Mouse (Mus musculus) kidney, embryonic 15.5 days (tissue): Measurements from ENCODE around the gene Kank4. TPM values are rescaled to one million over a fixed set of nuclear protein-coding genes. Genes with fewer than 3 reads are reported as not detected.
A peak's percentile ranks its signal among the peaks of the same experiment; 100 is the strongest.
"Not testable (repeated sequence)": the region's sequence is repeated elsewhere in the genome, so short reads cannot be mapped to it uniquely, and the experiment has no call there.

Experiments
- ATAC-seq: fragments of 200-750 bp; cut with Nextera tagmentation; replicated peaks from 2 replicates; pipeline ENCODE4 v1.8.0; 2017; ENCODE audit warnings: moderate TSS enrichment; ENCODE audit not compliant: low FRiP score
- H3K27ac ChIP-seq: fragments of 300-500 bp; sonication (generic); 2 replicates; pipeline ENCODE4 v1.5.1; 2015; ENCODE audit warnings: mild to moderate bottlenecking, inconsistent platforms
- H3K27me3 ChIP-seq: fragments of 300-500 bp; sonication (generic); 2 replicates; pipeline ENCODE4 v1.6.1; 2015; ENCODE audit warnings: inconsistent platforms
- H3K36me3 ChIP-seq: fragments of 300-500 bp; sonication (generic); 2 replicates; pipeline ENCODE4 v1.6.1; 2015; ENCODE audit warnings: inconsistent platforms
- H3K4me1 ChIP-seq: fragments of 300-500 bp; sonication (generic); 2 replicates; pipeline ENCODE4 v1.6.1; 2015; ENCODE audit warnings: inconsistent platforms
- H3K4me2 ChIP-seq: fragments of 300-500 bp; sonication (generic); 2 replicates; pipeline ENCODE4 v1.6.1; 2015; ENCODE audit warnings: moderate library complexity, mild to moderate bottlenecking, inconsistent platforms
- H3K4me3 ChIP-seq: fragments of 300-500 bp; sonication (generic); replicated peaks from 2 replicates; pipeline ENCODE4 v1.5.1; 2015; ENCODE audit warnings: mild to moderate bottlenecking, inconsistent platforms
- H3K9ac ChIP-seq: fragments of 300-500 bp; sonication (generic); 2 replicates; pipeline ENCODE4 v1.6.1; 2015; ENCODE audit warnings: mild to moderate bottlenecking, inconsistent platforms
- H3K9me3 ChIP-seq: fragments of 300-500 bp; sonication (generic); replicated peaks from 2 replicates; pipeline ENCODE4 v1.6.1; 2016; ENCODE audit warnings: inconsistent platforms
- WGBS: fragments of 180-500 bp; shearing (Covaris S2); methylation state at CpG from one replicate; pipeline ENCODE4 v1.1.7; 2015; ENCODE audit warnings: mixed read lengths; 5-methylcytosine and 5-hydroxymethylcytosine counted together
- polyA plus RNA-seq: library from polyadenylated mRNA; unstranded; fragments of >200 nt; fragmentation: Nextera tagmentation; extraction: Ambion mirVana; gene quantifications from 2 replicates; pipeline ENCODE4 v1.2.1, GENCODE M21; 2015

Kank4 gene
- polyA plus RNA-seq, 1 experiment from 2014 or later = 2.0 TPM

- H3K9ac ChIP-seq = no peak overlapping the region
- H3K4me3 ChIP-seq = no peak overlapping the region
- H3K27ac ChIP-seq = no peak overlapping the region
- no peak overlapping the region for H3K4me2 ChIP-seq
- 42% methylated on average over 8 of the region's 8 CpGs for WGBS
- no peaks in the 10 kb centered on the region for H3K9me3 ChIP-seq
- H3K4me1 ChIP-seq = 0 out of 2 replicates have a peak, but pooled peaks cover 8% of the 10 kb centered on the region
- H3K27me3 ChIP-seq = no peaks in the 10 kb centered on the region
- H3K36me3 ChIP-seq = no peaks in the 10 kb centered on the region
- peak; percentile 67; the same call in 1 of the 2 replicates for ATAC-seq
These were observed 28.4 kb upstream of the Kank4 start for GRCm38 (mm10) chr4:98845687-98846125.

GRCm38 (mm10) chr4:98845201-98845600 lies 27.9 kb upstream of the Kank4 start:
- H3K4me1 ChIP-seq = 0 out of 2 replicates have a peak, but pooled peaks cover 8% of the 10 kb centered on the region
- H3K9ac ChIP-seq = no peak overlapping the region
- no peak overlapping the region for H3K4me2 ChIP-seq
- H3K36me3 ChIP-seq = no peaks in the 10 kb centered on the region
- WGBS = 93% methylated on average over 4 of the region's 4 CpGs
- H3K27ac ChIP-seq = no peak overlapping the region
- H3K4me3 ChIP-seq = no peak overlapping the region
- H3K9me3 ChIP-seq = no peaks in the 10 kb centered on the region
- H3K27me3 ChIP-seq = no peaks in the 10 kb centered on the region
- ATAC-seq = no peak

DNA sequence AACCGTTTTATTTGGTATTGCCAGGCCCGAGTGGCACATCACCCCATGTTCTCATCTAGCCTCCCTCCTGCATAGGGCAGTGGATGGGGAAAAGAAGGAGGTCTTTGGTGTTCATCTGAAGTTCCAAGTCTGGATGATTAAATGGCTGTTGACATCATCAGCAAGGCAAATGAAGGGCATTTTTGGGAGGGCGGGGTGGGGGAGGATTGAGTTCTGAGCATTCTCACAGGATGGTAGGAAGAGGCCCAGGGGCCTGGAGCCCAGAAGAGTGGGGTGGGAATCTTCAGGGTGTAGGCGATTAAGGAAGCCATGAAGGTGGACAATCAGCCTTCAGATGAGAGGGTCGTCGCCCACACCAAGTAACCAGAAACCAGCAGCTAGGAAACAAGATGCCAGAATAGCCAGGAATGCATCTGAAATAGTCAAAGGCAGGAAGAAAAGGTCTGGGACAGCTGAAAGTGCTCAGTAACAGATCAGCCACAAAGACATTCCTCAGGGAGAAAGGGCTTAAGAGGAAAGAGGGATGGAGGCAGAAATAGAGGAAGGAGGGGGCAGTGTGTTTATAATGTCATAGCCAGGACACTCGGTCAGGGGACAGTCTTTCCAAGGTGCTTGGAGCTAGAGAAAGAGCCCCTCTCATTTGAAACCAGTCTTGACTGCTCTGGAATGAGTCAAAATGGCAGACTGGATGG lies 26.7 kb upstream of the Kank4 start:
- 64% methylated on average over 7 of the region's 7 CpGs for WGBS
- no peaks in the 10 kb centered on the region for H3K9me3 ChIP-seq
- H3K27ac ChIP-seq = no peak overlapping the region
- no peak for ATAC-seq
- no peaks in the 10 kb centered on the region for H3K27me3 ChIP-seq
- 0 out of 2 replicates have a peak, but pooled peaks cover 8% of the 10 kb centered on the region for H3K4me1 ChIP-seq
- H3K4me3 ChIP-seq = no peak overlapping the region
- no peak overlapping the region for H3K4me2 ChIP-seq
- no peaks in the 10 kb centered on the region for H3K36me3 ChIP-seq
- H3K9ac ChIP-seq = no peak overlapping the region

DNA sequence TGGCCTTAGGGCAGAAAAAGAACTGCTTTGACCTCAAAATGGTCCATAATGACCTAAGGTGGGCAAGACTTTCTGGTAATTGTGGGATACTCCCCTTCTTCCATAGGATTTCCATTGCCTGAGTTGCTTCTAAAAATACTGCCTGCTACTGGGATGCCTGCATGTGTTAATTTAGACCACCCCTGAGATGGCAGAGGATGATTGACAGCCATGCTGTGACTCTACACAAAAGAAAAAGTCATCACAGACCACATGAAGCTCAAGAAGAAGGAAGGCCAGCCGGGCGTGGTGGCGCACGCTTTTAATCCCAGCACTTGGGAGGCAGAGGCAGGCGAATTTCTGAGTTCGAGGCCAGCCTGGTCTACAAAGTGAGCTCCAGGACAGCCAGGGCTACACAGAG lies 23.9 kb upstream of the Kank4 start:
- H3K36me3 ChIP-seq, ATAC-seq, H3K4me3 ChIP-seq, H3K4me2 ChIP-seq, H3K27me3 ChIP-seq, H3K9me3 ChIP-seq, H3K9ac ChIP-seq, H3K27ac ChIP-seq: not testable (repeated sequence)
- peaks cover 13% of the 10 kb centered on the region; the same call in 1 of the 2 replicates for H3K4me1 ChIP-seq
- 94% methylated on average over 6 of the region's 6 CpGs for WGBS

DNA sequence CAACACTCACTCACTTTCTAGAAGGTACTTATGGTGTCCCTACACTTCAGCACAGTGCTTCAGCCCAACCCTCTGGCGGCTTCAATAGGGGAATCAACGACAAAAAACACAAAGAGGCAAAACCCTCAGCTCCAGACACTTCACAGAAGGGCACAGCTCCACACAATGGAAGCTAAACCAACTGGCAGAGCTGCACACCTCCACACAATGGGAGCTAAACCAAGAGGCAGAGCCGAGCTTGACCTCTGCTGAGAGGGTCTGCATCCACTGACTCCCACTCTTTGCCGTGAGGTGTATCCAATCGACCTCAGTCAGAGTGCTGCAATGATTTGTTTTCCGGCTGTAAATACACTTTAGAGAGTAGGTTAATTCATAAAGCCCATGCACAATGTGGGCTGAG lies 23.2 kb upstream of the Kank4 start:
- 39% methylated on average over 6 of the region's 6 CpGs for WGBS
- H3K4me3 ChIP-seq = no peak overlapping the region
- no peak overlapping the region for H3K27ac ChIP-seq
- no peaks in the 10 kb centered on the region for H3K27me3 ChIP-seq
- H3K4me2 ChIP-seq = no peak overlapping the region
- H3K9me3 ChIP-seq = no peaks in the 10 kb centered on the region
- no peaks in the 10 kb centered on the region for H3K36me3 ChIP-seq
- no peak for ATAC-seq
- no peak overlapping the region for H3K9ac ChIP-seq
- peaks cover 7% of the 10 kb centered on the region; the same call in 1 of the 2 replicates for H3K4me1 ChIP-seq

DNA sequence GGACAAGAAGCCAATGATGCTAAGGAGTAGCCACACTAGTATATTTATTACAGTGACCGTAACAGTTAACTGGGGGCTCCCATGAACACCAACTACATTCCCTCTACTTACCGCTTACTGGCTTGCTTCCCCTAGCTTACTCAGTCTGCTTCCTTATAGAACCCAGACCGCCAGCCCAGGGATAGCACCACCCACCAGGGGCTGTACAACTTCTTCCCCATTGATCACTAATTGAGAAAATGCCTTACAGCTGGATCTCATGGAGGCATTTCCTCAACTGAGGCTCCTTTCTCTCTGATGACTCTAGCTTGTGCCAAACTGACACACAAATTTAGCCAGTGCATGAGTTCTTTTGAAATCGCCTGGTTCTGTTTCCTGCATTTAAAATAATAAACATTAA lies 21.6 kb upstream of the Kank4 start:
- H3K9me3 ChIP-seq = no peaks in the 10 kb centered on the region
- no peak overlapping the region for H3K4me2 ChIP-seq
- H3K4me3 ChIP-seq = no peak overlapping the region
- H3K27ac ChIP-seq = no peak overlapping the region
- H3K27me3 ChIP-seq = no peaks in the 10 kb centered on the region
- no peak overlapping the region for H3K9ac ChIP-seq
- H3K4me1 ChIP-seq = peaks cover 6% of the 10 kb centered on the region; the same call in 1 of the 2 replicates
- WGBS = 87% methylated on average over 4 of the region's 4 CpGs
- no peaks in the 10 kb centered on the region for H3K36me3 ChIP-seq
- ATAC-seq = no peak

- Histone ChIP-seq H3K9ac (no peak overlapping the region), H3K9me3 (no peaks in the 10 kb centered on the region), H3K4me1 (peaks cover 6% of the 10 kb centered on the region; the same call in 1 of the 2 replicates), H3K27ac (no peak overlapping the region), H3K36me3 (no peaks in the 10 kb centered on the region), H3K4me3 (no peak overlapping the region), H3K27me3 (no peaks in the 10 kb centered on the region), H3K4me2 (no peak overlapping the region)
- ATAC-seq = no peak
- 87% methylated on average over 16 of the region's 16 CpGs for WGBS
These were observed 20.6 kb upstream of the Kank4 start for GRCm38 (mm10) chr4:98837715-98838505.

- H3K4me1 ChIP-seq = peaks cover 10% of the 10 kb centered on the region; the same call in 1 of the 2 replicates
- WGBS = 35% methylated on average over 5 of the region's 5 CpGs
- no peaks in the 10 kb centered on the region for H3K9me3 ChIP-seq
- H3K27ac ChIP-seq = no peak overlapping the region
- H3K36me3 ChIP-seq = no peaks in the 10 kb centered on the region
- no peaks in the 10 kb centered on the region for H3K27me3 ChIP-seq
- no peak overlapping the region for H3K9ac ChIP-seq
- no peak overlapping the region for H3K4me3 ChIP-seq
- peak; percentile 62; the same call in 1 of the 2 replicates for ATAC-seq
- no peak overlapping the region for H3K4me2 ChIP-seq
These were observed 19.2 kb upstream of the Kank4 start for GRCm38 (mm10) chr4:98836519-98836918.

GRCm38 (mm10) chr4:98834782-98835181 lies 17.4 kb upstream of the Kank4 start:
- no peak for ATAC-seq
- Histone ChIP-seq H3K36me3 (no peaks in the 10 kb centered on the region), H3K4me1 (peaks cover 10% of the 10 kb centered on the region; the same call in 1 of the 2 replicates), H3K4me3 (no peak overlapping the region), H3K4me2 (no peak overlapping the region), H3K27me3 (no peaks in the 10 kb centered on the region), H3K27ac (no peak overlapping the region), H3K9ac (no peak overlapping the region), H3K9me3 (no peaks in the 10 kb centered on the region)
- 52% methylated on average over 4 of the region's 4 CpGs for WGBS

GRCm38 (mm10) chr4:98831726-98832125 lies 14.4 kb upstream of the Kank4 start:
- H3K4me1 ChIP-seq = peaks cover 10% of the 10 kb centered on the region; the same call in 1 of the 2 replicates
- no peak overlapping the region for H3K9ac ChIP-seq
- H3K27me3 ChIP-seq = no peaks in the 10 kb centered on the region
- no peaks in the 10 kb centered on the region for H3K36me3 ChIP-seq
- H3K9me3 ChIP-seq = no peaks in the 10 kb centered on the region
- H3K4me2 ChIP-seq = no peak overlapping the region
- H3K27ac ChIP-seq = no peak overlapping the region
- no peak for ATAC-seq
- WGBS = 67% methylated on average over 1 of the region's 1 CpGs
- H3K4me3 ChIP-seq = no peak overlapping the region

GRCm38 (mm10) chr4:98826701-98827100 lies 9.4 kb upstream of the Kank4 start:
- 27% methylated on average over 3 of the region's 3 CpGs for WGBS
- no peak overlapping the region for H3K4me2 ChIP-seq

DNA sequence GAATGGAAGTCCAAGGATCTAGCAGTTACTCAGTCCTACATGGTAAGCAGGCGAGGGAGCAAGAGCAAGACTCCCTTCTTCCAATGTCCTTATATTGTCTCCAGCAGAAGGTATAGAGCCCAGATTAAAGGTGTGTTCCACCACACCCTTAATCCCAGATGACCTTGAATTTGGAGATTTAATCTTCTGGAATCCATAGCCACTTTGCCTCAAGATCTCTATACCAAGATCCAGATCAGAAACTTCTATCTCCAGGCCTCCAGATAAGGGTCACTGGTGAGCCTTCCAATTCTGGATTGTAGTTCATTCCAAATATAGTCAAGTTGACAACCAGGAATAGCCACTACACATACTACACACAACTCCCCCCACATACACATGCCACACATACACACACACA lies 6.4 kb upstream of the Kank4 start, which contains the start of gene I0C0044D17Rik:
Gene I0C0044D17Rik, minus strand, starts transcription at position 101 of the 400 bp plus-strand sequence.
- H3K36me3 ChIP-seq, H3K27me3 ChIP-seq, H3K4me2 ChIP-seq, H3K9ac ChIP-seq, H3K4me3 ChIP-seq, H3K9me3 ChIP-seq, H3K27ac ChIP-seq, ATAC-seq: not testable (repeated sequence)
- peaks cover 13% of the 10 kb centered on the region; the same call in 1 of the 2 replicates for H3K4me1 ChIP-seq
- WGBS = 96% methylated on average over 1 of the region's 1 CpGs

More at GRCm38 (mm10) chr4:98826701-98827100, 9.4 kb upstream of the Kank4 start:
- Histone ChIP-seq H3K27ac (no peak overlapping the region), H3K9me3 (no peaks in the 10 kb centered on the region), H3K4me1 (peaks cover 7% of the 10 kb centered on the region; the same call in 1 of the 2 replicates), H3K4me3 (no peak overlapping the region), H3K27me3 (no peaks in the 10 kb centered on the region), H3K9ac (no peak overlapping the region), H3K36me3 (no peaks in the 10 kb centered on the region)
- ATAC-seq = no peak
